Mouse (Mus musculus) lung, postnatal 0 days (tissue): ENCODE results near the gene Serpinb5.

ENCODE experiments used
- CTCF ChIP-seq: IDR thresholded peaks from 2 replicates; pipeline ENCODE4 v1.5.1; 2016; ENCODE audit warnings: antibody characterized with exemption, mild to moderate bottlenecking
- EP300 ChIP-seq: IDR thresholded peaks from 2 replicates; pipeline ENCODE4 v1.6.1; 2016; ENCODE audit warnings: antibody characterized with exemption, mild to moderate bottlenecking, control low read depth

GRCm38 (mm10) chr1:106869986-106870385 lies 9.0 kb downstream of the Serpinb5 start:
- TF ChIP-seq CTCF (no peak), EP300 (no peak)
